Mouse (Mus musculus): Measurements from ENCODE around the gene Gm4133. TPM values are rescaled to one million over a fixed set of nuclear protein-coding genes. Genes with fewer than 3 reads are reported as not detected.
"Not testable (repeated sequence)": the region's sequence is repeated elsewhere in the genome, so short reads cannot be mapped to it uniquely, and the experiment has no call there.

Gm4133 gene
- polyA plus RNA-seq (2014; fragmentation: Nextera tagmentation; extraction: Ambion mirVana), result not detected in 2 replicates

GRCm38 (mm10) chr7:20333965-20334364, at the start of gene Gm4133:
Gene Gm4133 (minus strand): TSS chr7:20334065.
- not testable (repeated sequence) for H3K4me1 ChIP-seq (ENCODE audit: control insufficient read depth, insufficient read depth, low read length); H3K4me3 ChIP-seq (ENCODE audit: low read depth, low read length); H3K4me2 ChIP-seq (ENCODE audit: low read depth, low read length); DNase-seq (ENCODE audit: low spot score); H3K36me3 ChIP-seq (ENCODE audit: control insufficient read depth, insufficient read depth, low read length); ATAC-seq (ENCODE audit: low read depth); H3K27ac ChIP-seq (replicated peaks; ENCODE audit: low read depth, low read length); H3K9me3 ChIP-seq (ENCODE audit: control insufficient read depth, low read length); H3K9ac ChIP-seq (ENCODE audit: low read depth, low read length); H3K27me3 ChIP-seq (replicated peaks; ENCODE audit: control insufficient read depth, insufficient read depth, low read length)
- no CpG with 5 or more reads among the region's 2 CpGs for WGBS

GRCm38 (mm10) chr7:20375310-20375709, 41.4 kb upstream of the Gm4133 start, which contains the start of gene Gm5728:
Gene Gm5728 (minus strand): TSS chr7:20375410.
- not testable (repeated sequence) for H3K9me3 ChIP-seq (ENCODE audit: control insufficient read depth, low read length); H3K4me2 ChIP-seq (ENCODE audit: low read depth, low read length); ATAC-seq (ENCODE audit: low read depth); H3K27me3 ChIP-seq (replicated peaks; ENCODE audit: control insufficient read depth, insufficient read depth, low read length); H3K9ac ChIP-seq (ENCODE audit: low read depth, low read length); H3K36me3 ChIP-seq (ENCODE audit: control insufficient read depth, insufficient read depth, low read length); H3K4me3 ChIP-seq (ENCODE audit: low read depth, low read length); H3K27ac ChIP-seq (replicated peaks; ENCODE audit: low read depth, low read length); DNase-seq (ENCODE audit: low spot score); H3K4me1 ChIP-seq (ENCODE audit: control insufficient read depth, insufficient read depth, low read length)
- WGBS, result no CpG with 5 or more reads among the region's 1 CpGs

Other genes starting within 250 kb of the Gm4133 start
- not detected in 2 replicates for gene Vmn1r91, start 234.4 kb downstream of the Gm4133 start, polyA plus RNA-seq (2014; fragmentation: Nextera tagmentation; extraction: Ambion mirVana)
- gene Gm16442, start 211.5 kb downstream of the Gm4133 start, polyA plus RNA-seq (2014; fragmentation: Nextera tagmentation; extraction: Ambion mirVana), result not detected in 2 replicates
- not detected in 2 replicates for gene Vmn1r93, start 195.0 kb downstream of the Gm4133 start, polyA plus RNA-seq (2014; fragmentation: Nextera tagmentation; extraction: Ambion mirVana)
- gene Vmn1r94, start 165.7 kb downstream of the Gm4133 start, polyA plus RNA-seq (2014; fragmentation: Nextera tagmentation; extraction: Ambion mirVana), result not detected in 2 replicates
- gene Vmn1r95, start 140.4 kb downstream of the Gm4133 start, polyA plus RNA-seq (2014; fragmentation: Nextera tagmentation; extraction: Ambion mirVana), result not detected in 2 replicates
- not detected in 2 replicates for gene Gm6164, start 128.5 kb downstream of the Gm4133 start, polyA plus RNA-seq (2014; fragmentation: Nextera tagmentation; extraction: Ambion mirVana)
- gene Gm4498, start 100.2 kb downstream of the Gm4133 start, polyA plus RNA-seq (2014; fragmentation: Nextera tagmentation; extraction: Ambion mirVana), result not detected in 2 replicates
- gene Gm5890, start 71.2 kb downstream of the Gm4133 start, polyA plus RNA-seq (2014; fragmentation: Nextera tagmentation; extraction: Ambion mirVana), result not detected in 2 replicates
- not detected in 2 replicates for gene Gm5728, start 41.3 kb upstream of the Gm4133 start, polyA plus RNA-seq (2014; fragmentation: Nextera tagmentation; extraction: Ambion mirVana)
- gene Vmn1r100, start 83.9 kb upstream of the Gm4133 start, polyA plus RNA-seq (2014; fragmentation: Nextera tagmentation; extraction: Ambion mirVana), result not detected in 2 replicates
- not detected in 2 replicates for gene Vmn1r101, start 108.5 kb upstream of the Gm4133 start, polyA plus RNA-seq (2014; fragmentation: Nextera tagmentation; extraction: Ambion mirVana)
- gene Gm10670, start 140.9 kb upstream of the Gm4133 start, polyA plus RNA-seq (2014; fragmentation: Nextera tagmentation; extraction: Ambion mirVana), result not detected in 2 replicates
- not detected in 2 replicates for gene Vmn1r103, start 176.5 kb upstream of the Gm4133 start, polyA plus RNA-seq (2014; fragmentation: Nextera tagmentation; extraction: Ambion mirVana)
- not detected in 2 replicates for gene Vmn1r104, start 199.8 kb upstream of the Gm4133 start, polyA plus RNA-seq (2014; fragmentation: Nextera tagmentation; extraction: Ambion mirVana)
- not detected in 2 replicates for gene Gm5726, start 211.7 kb upstream of the Gm4133 start, polyA plus RNA-seq (2014; fragmentation: Nextera tagmentation; extraction: Ambion mirVana)
- gene Gm4141, start 242.2 kb upstream of the Gm4133 start, polyA plus RNA-seq (2014; fragmentation: Nextera tagmentation; extraction: Ambion mirVana), result not detected in 2 replicates

Data from embryonic facial prominence, embryonic 14.5 days (tissue).